Mouse (Mus musculus) gastrocnemius, postnatal 10 days (tissue): ENCODE measurements around the gene Sh3bp1. TPM values are rescaled to one million over a fixed set of nuclear protein-coding genes. Genes with fewer than 3 reads are reported as not detected.

Source experiments
- DNase-seq: peaks from one replicate; pipeline ENCODE4 v3.0.0; 2021; ENCODE audit warnings: mixed read lengths
- total RNA-seq, 2 experiments: library from RNA; stranded (reverse); gene quantifications; 2 replicates each; pipeline ENCODE4 v1.2.3; 2021

Sh3bp1 gene
- total RNA-seq, 2 experiments from 2014 or later, result 6.0 to 11.6 TPM

DNA sequence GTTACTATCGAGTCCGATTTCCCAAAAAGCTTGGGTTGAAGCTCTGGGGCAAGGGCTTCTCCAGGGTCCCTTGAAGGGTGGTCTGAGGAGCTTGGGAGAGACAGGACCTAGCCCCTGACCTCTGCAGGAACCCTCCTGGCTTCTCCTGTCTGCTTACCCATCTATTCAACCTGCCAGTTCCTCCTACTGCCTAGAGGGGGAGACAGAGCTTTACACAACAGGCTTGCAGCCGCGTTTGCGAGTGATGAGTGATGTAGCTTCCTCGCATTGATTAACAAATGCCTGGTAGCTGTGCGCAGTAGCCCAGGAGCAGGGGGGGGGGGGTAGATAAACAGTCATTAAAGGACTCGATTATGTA is 16.1 kb downstream of the Sh3bp1 start:
- peak; percentile 53 for DNase-seq

DNA sequence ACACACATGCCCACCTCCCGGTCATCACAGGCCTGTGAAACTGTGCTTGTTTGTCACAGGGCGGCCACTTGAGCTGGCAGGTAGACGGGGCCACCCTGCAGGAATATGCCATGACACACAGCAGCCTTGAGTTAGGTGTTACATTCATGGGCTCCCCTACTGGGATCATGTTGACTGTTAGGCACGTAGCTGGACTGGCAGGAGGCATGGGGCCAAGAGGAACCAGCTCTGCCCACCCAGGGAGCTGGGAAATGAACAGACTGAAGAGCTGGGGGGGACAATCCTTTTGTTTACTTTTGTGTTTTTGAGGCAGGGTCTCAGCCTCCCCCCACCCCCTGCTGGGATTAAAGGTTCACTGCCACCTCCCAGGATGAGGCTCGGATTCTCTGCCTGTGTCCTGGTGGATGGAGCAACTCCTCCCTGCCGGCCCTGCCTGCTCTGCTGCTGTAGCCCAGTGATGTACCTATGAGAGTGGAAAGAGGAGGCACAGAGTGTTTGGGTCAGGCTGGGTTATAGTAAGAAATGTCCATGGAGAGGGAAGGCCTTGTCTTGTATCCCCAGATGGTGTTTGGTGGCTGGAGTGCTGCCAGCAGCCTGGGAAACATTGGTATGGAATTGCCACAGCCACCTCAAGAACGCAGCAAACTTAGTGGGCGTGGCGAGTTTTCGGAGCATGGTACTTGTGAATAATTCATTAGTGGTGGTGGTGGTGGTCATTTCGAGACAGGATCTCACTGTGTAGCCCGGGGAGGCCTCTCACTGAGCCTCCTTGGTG is 16.7 kb downstream of the Sh3bp1 start:
- DNase-seq, result peak; percentile 29

DNA sequence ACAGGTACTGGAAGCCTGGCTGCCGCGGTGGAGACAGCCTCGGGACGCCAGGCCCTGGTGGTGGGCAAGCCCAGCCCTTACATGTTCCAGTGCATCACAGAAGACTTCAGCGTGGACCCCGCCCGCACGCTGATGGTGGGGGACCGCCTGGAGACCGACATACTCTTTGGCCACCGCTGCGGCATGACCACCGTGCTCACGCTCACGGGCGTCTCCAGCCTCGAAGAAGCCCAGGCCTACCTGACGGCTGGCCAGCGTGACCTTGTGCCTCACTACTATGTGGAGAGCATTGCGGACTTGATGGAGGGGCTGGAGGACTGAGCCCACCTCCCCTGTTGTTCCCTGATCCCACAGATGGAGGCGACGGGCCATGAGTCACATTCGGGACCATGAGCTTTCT is 18.6 kb downstream of the Sh3bp1 start:
- peak; percentile 19 for DNase-seq

DNA sequence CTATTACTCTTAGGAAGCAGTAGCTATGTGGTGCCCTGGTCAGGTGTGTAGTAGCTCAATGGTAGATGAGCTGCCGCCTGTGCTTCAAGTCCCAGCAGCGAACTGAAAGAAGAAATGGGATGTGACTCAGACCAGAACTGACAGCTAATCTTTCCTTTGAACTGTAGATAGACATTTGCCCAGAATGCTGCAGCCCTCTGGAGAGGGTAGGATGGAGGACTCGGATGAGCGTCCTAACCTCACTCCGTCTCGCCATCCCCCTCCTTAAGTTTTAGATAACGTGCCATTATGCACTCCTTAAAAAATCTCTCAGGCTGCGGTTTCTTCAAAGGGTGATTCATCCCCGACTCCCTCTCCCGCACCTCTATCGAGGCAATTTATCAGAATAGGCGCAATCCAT is 20.3 kb downstream of the Sh3bp1 start:
- DNase-seq, result no peak

DNA sequence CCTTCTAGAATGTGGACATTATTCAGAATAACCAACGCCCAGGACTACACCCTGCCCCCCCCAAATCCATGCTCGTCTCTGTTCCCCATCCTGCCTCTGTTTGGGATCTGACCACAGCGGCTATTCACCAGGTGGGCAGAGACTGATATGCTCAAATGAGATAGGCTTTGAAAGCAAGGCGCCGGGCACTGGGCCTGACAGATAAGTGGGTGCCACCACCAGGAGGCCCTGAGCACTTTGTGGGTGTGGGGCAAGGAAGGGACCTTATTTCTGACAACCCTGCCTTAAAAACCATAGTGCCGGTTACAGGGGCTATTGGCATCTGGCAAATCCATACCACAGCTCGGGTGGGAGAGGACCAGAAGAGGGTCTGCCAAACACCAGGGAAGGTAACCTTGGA is 23.1 kb downstream of the Sh3bp1 start:
- no peak for DNase-seq

DNA sequence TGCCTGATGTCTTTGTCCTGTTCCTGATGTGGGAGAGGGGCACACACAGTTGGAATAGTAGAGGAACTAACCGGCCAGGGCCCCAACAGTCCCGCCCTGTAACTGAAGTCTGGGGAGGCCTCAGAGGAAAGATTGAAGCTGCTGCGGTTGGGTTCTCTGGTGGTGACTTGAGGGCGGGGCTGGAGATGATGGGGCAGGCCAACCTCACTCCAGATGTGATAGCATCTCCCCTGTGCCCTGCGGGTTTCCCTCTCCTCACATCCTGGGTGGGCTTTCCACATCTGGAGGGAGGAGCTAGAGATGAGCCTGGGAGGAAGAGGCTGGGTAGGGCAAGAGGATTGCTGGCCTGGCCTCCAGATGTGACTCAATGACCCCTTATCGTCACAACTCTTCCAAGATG is 24.0 kb downstream of the Sh3bp1 start:
- no peak for DNase-seq

DNA sequence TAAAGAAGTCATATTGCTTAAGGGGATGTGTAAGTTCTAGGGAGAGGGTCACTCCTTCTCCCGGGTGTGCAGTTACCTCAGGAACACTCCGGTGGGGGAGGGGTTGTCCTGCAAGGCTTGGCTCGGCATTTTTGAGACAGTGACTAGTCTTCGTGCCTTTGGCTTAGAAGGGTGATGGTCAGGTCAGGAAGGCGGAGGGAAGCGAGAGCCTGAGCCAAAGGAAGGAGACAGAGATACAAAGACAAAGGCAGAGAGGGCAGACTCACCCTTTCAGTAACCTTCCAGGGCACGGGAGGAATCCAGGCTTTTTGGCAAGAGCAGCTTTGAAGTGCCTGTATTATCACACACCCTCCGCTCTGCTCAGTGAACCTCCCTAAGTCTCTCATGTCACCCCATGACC is 25.6 kb downstream of the Sh3bp1 start:
- no peak for DNase-seq

DNA sequence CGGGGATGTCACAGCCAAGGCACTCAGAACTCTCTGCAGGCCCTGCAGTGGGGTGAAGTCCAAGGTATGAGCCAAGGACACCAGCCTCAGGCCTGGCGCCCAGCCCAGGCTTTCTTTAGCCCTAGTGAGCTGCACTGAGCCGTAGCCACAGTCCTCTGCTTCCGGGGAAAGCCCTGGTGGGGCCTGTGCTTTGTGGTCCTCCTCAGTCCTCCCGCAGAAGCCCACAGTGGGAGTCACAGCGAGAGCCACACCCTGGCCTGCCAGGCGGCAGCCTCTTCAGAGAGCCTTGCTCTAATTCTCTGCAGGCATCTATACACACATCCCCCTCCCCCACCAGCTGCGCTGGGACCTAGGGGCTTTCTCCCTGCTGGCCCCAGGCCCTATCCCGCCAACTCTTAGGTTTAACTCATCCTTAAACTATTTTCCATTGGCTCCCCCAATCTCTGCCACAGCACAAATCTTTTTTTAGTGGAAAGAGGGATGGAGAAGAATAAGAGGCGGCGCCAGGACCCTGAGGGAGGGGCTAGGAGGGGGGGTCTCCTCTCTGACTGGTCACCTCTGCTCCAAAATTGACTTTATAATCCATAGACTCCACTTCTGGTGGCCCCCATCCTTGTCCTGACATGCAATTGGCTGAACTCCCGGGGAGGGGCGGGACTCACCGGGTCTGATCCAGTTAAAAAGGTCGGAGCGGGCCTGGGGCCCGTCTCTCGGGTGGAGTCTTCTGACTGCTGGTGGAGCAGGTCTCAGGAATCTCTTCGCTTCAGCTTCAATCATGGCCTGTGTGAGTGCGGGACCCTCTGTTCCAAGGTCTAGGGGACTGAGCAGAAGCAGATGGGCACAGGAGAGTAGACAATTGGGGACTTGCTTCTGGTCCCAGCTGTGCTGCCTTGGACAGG is 26.7 kb downstream of the Sh3bp1 start, which contains the start of gene Lgals1:
Gene Lgals1, plus strand, starts transcription at position 705 of the 899 bp plus-strand sequence.
- peak; percentile 92 for DNase-seq

DNA sequence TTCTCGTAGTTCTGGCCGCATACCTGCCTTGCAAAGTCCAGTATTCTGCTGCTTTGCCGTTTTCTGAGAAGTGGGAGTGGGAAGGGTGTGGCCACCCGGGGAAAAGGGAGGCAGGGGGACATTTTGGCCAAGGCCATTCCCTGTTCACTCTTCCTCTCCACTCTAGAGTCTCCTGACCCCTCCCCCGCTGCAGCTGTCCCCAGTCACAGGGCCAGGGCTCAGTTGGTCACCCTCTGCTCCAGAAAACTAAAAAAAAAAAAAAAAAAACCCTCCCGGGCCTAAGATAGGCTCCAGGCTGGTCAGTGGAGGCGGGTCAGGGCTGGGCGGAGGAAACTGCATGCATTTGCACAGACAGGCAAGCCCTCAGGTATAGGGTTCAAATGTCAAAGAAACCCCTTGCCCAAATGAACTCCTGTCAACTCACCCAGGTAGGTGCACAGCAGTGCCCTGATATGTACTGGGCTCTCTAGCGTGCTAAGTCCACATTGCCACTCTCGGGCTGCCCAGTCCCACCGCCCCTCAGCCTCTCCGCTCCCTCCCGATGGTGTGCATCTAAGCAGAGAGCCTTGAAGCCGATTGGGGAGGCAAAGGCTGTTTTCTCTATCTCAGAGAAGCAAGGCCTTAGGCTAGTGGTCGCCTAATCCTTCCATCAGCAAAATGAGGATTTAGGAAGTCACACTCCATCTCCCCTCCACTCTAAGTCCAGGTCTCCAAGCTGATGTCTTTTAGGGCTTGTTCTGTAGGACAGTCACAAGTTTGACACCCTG is 27.6 kb downstream of the Sh3bp1 start:
- peak; percentile 64 for DNase-seq

DNA sequence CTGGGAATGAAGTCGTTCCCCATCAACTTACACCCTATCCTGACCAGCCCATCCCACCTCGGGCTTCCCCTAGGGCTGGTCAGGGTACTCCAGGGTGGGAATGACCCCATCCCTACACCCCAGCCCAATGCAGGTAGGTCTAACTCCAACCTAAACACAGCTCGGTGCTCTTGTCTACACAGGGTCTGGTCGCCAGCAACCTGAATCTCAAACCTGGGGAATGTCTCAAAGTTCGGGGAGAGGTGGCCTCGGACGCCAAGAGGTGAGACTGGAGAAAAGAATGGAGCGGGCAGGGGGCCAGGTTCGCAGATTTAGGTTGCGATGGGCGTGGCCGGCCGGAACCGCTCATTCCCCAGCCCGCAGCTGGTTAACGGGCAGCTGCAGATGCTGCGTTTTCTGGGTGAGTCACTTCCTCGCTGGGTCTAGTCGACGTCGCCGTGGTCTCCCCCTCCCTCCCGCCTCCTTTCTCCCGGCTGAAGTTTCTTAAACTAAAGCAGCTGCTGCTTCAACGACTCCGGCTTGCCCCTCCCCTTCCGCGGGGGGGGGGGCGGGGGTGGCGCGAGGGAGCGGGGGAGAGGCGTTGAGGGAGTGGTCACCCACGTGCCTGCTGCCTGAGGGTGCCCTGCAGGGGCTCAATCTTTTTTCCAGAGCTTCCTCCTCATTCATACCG is 28.4 kb downstream of the Sh3bp1 start:
- peak; percentile 72 for DNase-seq

DNA sequence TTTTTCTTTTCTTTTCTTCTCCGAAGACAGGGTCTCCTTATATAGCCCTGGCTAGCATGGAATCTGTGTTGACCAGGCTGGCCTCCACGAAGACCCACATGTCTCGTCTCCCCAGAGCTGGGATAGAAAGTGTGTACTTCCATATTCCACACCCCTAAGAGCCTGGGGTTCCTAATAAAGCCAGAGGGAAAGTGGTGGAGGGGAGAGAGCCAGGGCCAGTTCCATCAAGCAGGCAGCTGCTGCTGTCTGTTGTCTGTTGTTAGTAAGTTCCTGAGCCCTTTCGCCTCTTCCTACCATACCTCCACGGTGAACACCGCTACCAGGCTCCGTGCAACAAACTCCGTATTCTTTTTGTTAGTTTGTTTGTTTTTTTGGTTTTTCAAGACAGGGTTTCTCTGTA is 29.0 kb downstream of the Sh3bp1 start:
- no peak for DNase-seq

DNA sequence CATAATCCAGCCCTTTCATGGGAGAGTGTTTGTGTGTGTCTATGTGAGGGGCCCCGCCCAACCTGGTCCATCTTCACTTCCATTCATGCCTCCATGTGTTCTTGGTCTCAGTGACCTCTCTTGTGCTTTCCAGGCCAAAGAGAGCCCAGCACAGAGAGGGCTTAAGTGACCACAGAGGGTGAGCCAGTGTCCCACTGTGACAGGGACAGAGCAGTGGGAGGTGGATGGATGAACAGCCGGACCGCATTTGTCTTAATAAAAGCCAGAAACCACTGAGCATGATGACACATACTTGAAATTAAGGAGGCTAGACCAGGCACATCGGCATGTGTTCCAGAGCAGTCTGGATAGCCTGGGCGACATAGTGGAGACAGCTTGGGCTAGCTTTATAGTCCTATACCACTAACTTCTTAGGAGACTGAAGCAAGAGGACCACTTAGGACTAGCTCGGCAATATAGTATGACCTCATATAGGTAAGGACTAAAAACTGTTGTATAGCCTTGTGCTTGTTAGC is 30.7 kb downstream of the Sh3bp1 start:
- no peak for DNase-seq

DNA sequence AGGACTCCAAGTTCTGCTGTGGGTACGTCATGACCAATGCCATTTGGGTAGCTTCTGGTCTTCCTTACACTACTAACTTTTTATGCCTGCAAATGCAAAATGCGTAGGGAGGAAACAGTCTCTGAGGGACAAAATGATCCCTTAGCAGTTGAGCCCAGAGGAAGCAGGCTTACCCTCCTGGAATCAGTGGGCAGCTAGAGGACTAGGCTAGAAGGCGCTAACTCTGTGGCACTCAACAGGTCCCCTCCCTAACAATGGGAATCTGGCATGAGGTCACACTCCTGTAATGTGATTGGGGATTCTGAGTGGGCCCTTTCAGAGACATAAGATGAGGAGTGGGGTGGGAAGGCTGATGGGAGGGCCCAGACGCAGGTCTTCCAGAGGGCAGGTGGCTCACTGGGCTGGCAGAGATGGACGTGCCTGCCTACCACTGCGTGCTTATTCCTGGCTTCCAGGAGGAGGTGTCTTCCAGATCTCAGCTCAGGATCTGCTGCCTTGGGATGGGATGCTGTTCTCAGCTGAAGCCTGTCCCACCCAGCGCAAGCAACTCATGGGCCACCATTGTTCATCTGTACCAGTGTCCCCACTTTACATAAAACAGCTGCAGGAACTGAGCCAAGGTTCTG is 31.3 kb downstream of the Sh3bp1 start:
- DNase-seq, result no peak

DNA sequence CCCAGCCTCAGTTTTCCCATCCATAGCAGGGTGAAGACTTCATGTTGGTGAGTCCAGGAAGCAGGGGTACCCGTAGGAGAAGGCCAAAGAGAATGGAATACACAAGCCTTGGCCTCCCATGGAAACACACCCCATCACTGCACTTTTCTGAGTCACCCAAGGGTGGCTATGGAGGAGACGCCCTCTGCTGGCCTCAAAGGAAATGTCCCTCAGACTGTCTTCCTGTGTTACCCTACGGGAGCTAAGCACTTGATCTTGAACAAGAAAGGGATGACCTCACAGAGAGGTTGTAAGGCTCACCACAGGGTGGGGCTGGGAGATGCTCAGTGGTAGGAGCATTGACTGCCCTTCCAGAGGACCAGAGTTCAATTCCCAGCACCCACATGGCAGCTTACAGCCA is 32.0 kb downstream of the Sh3bp1 start:
- DNase-seq, result peak; percentile 54

DNA sequence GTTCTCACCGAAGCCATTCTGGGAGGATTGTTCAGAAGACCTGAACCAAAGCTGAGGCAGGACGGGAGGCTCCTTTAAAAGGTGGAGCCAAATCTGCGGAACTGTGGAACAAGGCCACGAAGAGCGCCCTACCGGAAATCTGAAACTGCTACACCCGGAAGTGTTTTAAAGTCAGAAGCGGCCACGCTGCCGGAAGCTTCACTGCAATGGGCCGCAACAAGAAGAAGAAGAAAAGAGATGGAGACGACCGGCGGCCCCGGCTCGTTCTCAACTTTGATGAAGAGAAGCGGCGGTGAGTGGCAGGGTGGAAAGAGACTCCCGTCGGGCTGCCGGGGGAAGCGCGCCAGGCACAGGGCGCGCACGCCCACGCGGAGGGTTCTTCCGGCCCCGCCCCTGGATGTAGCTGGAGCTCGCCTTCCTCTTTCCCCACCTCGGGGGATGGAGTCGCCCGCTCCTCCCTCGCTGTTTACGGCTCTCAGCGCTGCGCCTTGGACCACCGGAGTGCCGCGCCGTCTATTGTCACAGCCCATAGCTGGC is 35.3 kb downstream of the Sh3bp1 start, which contains the start of gene Nol12:
Gene Nol12, plus strand, starts transcription at position 150 of the 537 bp plus-strand sequence.
- DNase-seq, result peak; percentile 73

DNA sequence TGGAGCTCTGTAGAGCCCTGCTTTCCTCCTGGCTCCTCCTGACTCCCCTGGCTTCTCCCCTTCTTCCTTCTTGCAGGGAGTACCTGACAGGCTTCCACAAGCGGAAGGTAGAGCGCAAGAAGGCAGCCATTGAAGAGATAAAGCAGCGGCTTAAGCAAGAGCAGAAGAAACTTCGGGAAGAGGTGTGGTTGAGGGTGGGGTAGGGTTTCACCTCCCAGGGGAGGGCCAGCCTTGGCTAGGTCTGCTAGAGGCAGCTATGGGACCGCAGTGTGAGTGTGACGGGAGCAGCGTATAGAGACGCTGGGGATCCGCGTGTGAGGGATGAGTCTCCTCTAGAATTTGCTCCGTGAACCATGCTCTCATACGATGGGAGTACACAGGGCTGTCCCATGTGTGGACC is 36.8 kb downstream of the Sh3bp1 start:
- no peak for DNase-seq

DNA sequence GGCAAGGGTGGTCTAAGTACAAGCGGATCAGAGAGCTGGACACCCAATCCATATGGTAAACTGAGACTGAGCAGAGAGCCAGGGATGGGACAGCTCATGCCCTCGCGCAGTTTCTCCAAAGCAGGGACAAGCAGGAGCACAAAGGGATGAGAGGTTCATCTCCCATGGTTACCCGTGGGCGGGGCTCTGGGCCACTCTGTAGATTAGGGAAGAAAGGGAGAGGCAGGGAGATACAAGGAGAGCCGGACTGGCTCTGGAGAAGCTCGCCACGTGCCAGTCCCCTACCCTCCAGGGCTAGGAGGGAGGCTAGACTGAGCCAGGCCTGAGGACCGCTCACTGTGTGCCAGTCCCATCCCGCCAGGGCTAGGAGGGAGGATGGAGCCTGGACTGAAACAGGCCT is 37.7 kb downstream of the Sh3bp1 start:
- no peak for DNase-seq

DNA sequence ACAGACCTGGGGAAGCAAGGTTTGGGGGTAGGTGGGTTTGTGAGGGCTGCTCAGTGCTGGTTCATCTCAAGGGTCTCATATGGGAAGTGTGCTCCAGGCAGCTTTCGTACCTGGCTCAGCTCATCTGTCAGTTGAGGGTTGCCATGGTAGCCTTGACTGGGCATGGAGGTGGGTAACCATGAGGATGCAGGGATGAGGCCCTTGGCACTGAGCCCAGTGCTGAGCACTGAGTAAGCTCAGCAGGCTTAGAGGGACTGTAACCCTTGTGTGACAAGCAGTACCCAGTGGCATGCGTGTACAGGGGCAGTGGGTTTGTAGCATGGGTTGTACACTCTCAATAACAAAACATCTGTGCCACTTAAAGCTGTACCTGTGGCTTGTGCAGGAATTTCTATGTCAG is 38.4 kb downstream of the Sh3bp1 start:
- no peak for DNase-seq

DNA sequence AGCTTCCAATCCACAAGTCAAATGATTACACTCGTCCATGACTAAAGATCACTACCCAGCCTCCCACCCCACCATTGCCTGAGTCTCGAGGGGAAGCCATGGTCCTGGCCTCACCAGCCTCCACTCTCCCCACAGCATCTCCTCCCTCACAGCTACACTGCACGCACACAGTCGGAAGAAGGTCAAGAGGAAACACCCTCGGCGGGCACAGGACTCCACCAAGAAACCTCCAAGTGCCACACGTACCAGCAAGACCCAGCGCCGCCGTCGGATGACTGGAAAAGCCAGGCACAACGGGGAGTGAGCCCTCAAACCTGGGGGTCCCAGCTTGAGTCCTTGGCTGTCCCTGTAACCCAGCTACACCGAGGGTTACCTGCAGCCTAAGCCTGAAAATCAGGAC is 40.8 kb downstream of the Sh3bp1 start:
- no peak for DNase-seq

DNA sequence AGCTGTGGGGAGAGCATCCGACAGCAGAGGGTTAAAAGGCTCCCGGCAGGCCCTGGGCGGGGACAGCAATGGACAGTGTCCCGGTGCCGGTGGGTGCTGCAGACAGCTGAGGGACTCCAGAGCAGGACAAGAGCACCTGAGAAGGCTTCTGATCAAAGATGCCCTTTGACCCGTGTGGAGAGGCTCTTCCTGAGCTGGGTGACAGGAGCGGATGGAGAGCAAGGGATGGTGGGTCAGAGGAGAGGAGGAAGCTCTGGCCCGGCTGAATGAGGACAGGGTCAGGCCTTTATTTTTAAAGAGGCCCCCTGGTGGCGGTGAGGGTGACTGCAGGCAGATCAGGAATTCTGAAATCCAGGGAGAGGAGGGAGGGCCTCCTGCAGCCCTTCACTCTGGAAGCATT is 43.1 kb downstream of the Sh3bp1 start:
- peak; percentile 81 for DNase-seq

DNA sequence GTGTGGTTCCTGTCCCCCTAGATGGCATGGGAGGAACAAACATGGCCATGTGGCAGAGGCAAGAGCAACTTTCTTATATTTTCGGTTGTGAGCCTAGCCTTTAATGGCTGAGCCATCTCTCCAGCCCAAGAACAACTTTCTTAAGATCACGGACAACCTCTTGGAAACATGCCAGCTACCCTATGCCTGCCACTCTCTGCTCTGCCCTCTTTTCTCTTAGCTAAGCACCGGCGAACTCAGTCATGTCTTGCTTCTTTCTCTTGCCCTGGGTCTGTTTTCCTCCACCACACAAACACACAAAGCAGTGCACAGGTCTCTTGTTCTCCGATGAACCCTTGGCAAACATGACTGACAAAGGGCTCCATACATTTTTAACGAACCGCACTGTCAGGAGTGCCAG is 46.7 kb downstream of the Sh3bp1 start:
- DNase-seq, result no peak
